Mouse (Mus musculus) embryonic facial prominence, embryonic 11.5 days (tissue): ENCODE data around the gene Ovca2. TPM values are rescaled to one million over a fixed set of nuclear protein-coding genes. Genes with fewer than 3 reads are reported as not detected.

ENCODE experiments used
- ATAC-seq: fragments of 200-750 bp; cut with Nextera tagmentation; replicated peaks from 2 replicates; pipeline ENCODE4 v1.8.0; 2017; ENCODE audit warnings: low read depth; ENCODE audit not compliant: insufficient number of reproducible peaks, low FRiP score, low TSS enrichment
- DNase-seq: peaks from one replicate; pipeline ENCODE4 v3.0.0-alpha.2; 2015; ENCODE audit warnings: low spot score
- H3K27ac ChIP-seq: fragments of 300-500 bp; sonication (generic); replicated peaks from 2 replicates; pipeline ENCODE4 v1.5.1; 2014; ENCODE audit warnings: mild to moderate bottlenecking, low read depth, low read length, control low read depth
- H3K27me3 ChIP-seq: fragments of 300-500 bp; sonication (generic); 2 replicates; pipeline ENCODE4 v1.6.1; 2014; ENCODE audit warnings: mild to moderate bottlenecking, low read length, moderate library complexity, mixed read lengths; ENCODE audit not compliant: control insufficient read depth, insufficient read depth
- H3K36me3 ChIP-seq: fragments of 300-500 bp; sonication (generic); replicated peaks from 2 replicates; pipeline ENCODE4 v1.6.1; 2014; ENCODE audit warnings: low read depth, mild to moderate bottlenecking, low read length, moderate library complexity, mixed read lengths; ENCODE audit not compliant: control insufficient read depth, insufficient read depth
- H3K4me1 ChIP-seq: fragments of 300-500 bp; sonication (generic); 2 replicates; pipeline ENCODE4 v1.6.1; 2014; ENCODE audit warnings: low read length, mixed read lengths; ENCODE audit not compliant: control insufficient read depth, insufficient read depth
- H3K4me2 ChIP-seq: fragments of 300-500 bp; sonication (generic); 2 replicates; pipeline ENCODE4 v1.6.1; 2014; ENCODE audit warnings: low read depth, mild to moderate bottlenecking, control low read depth, low read length, moderate library complexity
- H3K4me3 ChIP-seq: fragments of 300-500 bp; sonication (generic); 2 replicates; pipeline ENCODE4 v1.5.1; 2014; ENCODE audit warnings: low read depth, low read length, control low read depth
- H3K9ac ChIP-seq: fragments of 300-500 bp; sonication (generic); replicated peaks from 2 replicates; pipeline ENCODE4 v1.6.1; 2014; ENCODE audit warnings: mild to moderate bottlenecking, control low read depth, low read length
- H3K9me3 ChIP-seq: fragments of 300-500 bp; sonication (generic); replicated peaks from 2 replicates; pipeline ENCODE4 v1.6.1; 2016; ENCODE audit warnings: mild to moderate bottlenecking, low read length, inconsistent platforms, mixed read lengths; ENCODE audit not compliant: control insufficient read depth
- WGBS: fragments of 180-500 bp; shearing (Covaris S2); extraction: QIAGEN DNeasy Blood & Tissue Kit; methylation state at CpG from one replicate; pipeline ENCODE4 v1.1.7; 2014; 5-methylcytosine and 5-hydroxymethylcytosine counted together
- polyA plus RNA-seq: library from polyadenylated mRNA; unstranded; fragments of >200 nt; fragmentation: Nextera tagmentation; extraction: Ambion mirVana; gene quantifications from 2 replicates; pipeline ENCODE4 v1.2.1, GENCODE M21; 2014

Gene Ovca2
- polyA plus RNA-seq = 37.3 and 37.5 TPM in 2 replicates

DNA sequence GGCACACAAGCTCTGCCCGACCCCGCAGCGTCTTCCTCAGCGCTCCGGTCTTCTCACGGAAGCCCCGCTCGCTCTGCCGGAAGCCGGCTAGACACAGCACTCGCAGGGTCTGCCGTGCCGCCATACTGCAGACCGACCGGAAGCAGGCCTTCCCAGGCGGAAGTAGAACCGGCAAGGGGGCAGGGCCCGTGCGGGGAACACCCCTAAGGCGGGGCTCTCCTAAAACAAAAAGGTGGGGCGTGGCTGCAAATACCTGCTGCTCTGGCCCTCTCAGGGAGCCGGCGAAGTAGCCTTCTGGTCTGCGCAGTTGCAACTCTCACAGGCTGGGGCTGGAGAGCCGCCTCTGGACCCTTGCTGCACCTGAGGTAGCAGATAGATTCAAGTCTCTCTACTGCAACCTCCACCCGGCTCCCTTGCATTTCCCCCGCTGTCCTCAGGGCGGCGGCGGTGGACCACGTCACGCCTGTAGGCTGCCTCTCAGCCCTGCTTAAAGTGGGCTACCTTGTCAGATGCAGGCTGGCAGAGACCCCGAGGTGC, at the start of gene Ovca2:
Gene Ovca2, minus strand, starts transcription at position 164 of the 537 bp plus-strand sequence.
- DNase-seq (peak; percentile 95), ATAC-seq (peak; percentile 93)
- peak within 1 kb of the TSS; percentile 93 for H3K4me2 ChIP-seq
- peaks cover 3% of the 10 kb centered on the region; the same call in 1 of the 2 replicates for H3K4me1 ChIP-seq
- H3K27me3 ChIP-seq = no peaks in the 10 kb centered on the region
- peak within 1 kb of the TSS; percentile 70 for H3K4me3 ChIP-seq
- no peaks in the 10 kb centered on the region; the same call in none of the 2 replicates for H3K36me3 ChIP-seq
- H3K27ac ChIP-seq = peak within 1 kb of the TSS; percentile 52; the same call in 1 of the 2 replicates
- WGBS = under 1% methylated on average over 33 of the region's 33 CpGs
- H3K9me3 ChIP-seq = no peaks in the 10 kb centered on the region
- H3K9ac ChIP-seq = peak within 1 kb of the TSS; percentile 75

- no peak overlapping the region for H3K4me2 ChIP-seq
- no peaks in the 10 kb centered on the region for H3K27me3 ChIP-seq
- no peak overlapping the region for H3K27ac ChIP-seq
- 69% methylated on average over 3 of the region's 3 CpGs for WGBS
- DNase-seq = no peak
- no peaks in the 10 kb centered on the region; the same call in 1 of the 2 replicates for H3K4me1 ChIP-seq
- no peak overlapping the region for H3K9ac ChIP-seq
- no peaks in the 10 kb centered on the region for H3K9me3 ChIP-seq
- H3K4me3 ChIP-seq = no peak overlapping the region
- no peaks in the 10 kb centered on the region for H3K36me3 ChIP-seq
- no peak for ATAC-seq
Measured at GRCm38 (mm10) chr11:75227632-75228031, 49.0 kb upstream of the Ovca2 start.

- Histone ChIP-seq H3K27me3 (no peaks in the 10 kb centered on the region), H3K9me3 (no peaks in the 10 kb centered on the region), H3K27ac (no peak overlapping the region), H3K4me3 (no peak overlapping the region), H3K4me1 (no peaks in the 10 kb centered on the region), H3K9ac (no peak overlapping the region), H3K4me2 (no peak overlapping the region), H3K36me3 (no peaks in the 10 kb centered on the region)
- DNase-seq (no peak), ATAC-seq (no peak)
- WGBS = 88% methylated on average over 4 of the region's 4 CpGs
Measured at GRCm38 (mm10) chr11:75224835-75225234, 46.2 kb upstream of the Ovca2 start.

GRCm38 (mm10) chr11:75224062-75224461, 45.4 kb upstream of the Ovca2 start:
- Histone ChIP-seq H3K4me1 (no peaks in the 10 kb centered on the region), H3K27ac (no peak overlapping the region), H3K9me3 (no peaks in the 10 kb centered on the region), H3K36me3 (no peaks in the 10 kb centered on the region), H3K4me3 (no peak overlapping the region), H3K27me3 (no peaks in the 10 kb centered on the region), H3K4me2 (no peak overlapping the region), H3K9ac (no peak overlapping the region)
- ATAC-seq = no peak
- no peak for DNase-seq
- 85% methylated on average over 12 of the region's 12 CpGs for WGBS

- H3K4me2 ChIP-seq = no peak overlapping the region
- no peaks in the 10 kb centered on the region for H3K4me1 ChIP-seq
- WGBS = 22% methylated on average over 5 of the region's 6 CpGs
- DNase-seq (no peak), ATAC-seq (no peak)
- no peaks in the 10 kb centered on the region for H3K9me3 ChIP-seq
- H3K9ac ChIP-seq = no peak overlapping the region
- no peak overlapping the region for H3K4me3 ChIP-seq
- H3K36me3 ChIP-seq = no peaks in the 10 kb centered on the region
- H3K27ac ChIP-seq = no peak overlapping the region
- no peaks in the 10 kb centered on the region for H3K27me3 ChIP-seq
Measured at GRCm38 (mm10) chr11:75220517-75221145, 42.0 kb upstream of the Ovca2 start.

GRCm38 (mm10) chr11:75220115-75220514, 41.5 kb upstream of the Ovca2 start:
- Histone ChIP-seq H3K9ac (no peak overlapping the region), H3K36me3 (no peaks in the 10 kb centered on the region), H3K27me3 (no peaks in the 10 kb centered on the region), H3K4me2 (no peak overlapping the region), H3K4me3 (no peak overlapping the region), H3K27ac (no peak overlapping the region), H3K9me3 (no peaks in the 10 kb centered on the region), H3K4me1 (no peaks in the 10 kb centered on the region)
- ATAC-seq = no peak
- WGBS = 56% methylated on average over 9 of the region's 9 CpGs
- DNase-seq = no peak

- H3K9ac ChIP-seq = peak overlapping the region; percentile 47
- 14% methylated on average over 12 of the region's 13 CpGs for WGBS
- no peaks in the 10 kb centered on the region for H3K36me3 ChIP-seq
- H3K4me2 ChIP-seq = peak overlapping the region; percentile 63
- no peaks in the 10 kb centered on the region for H3K9me3 ChIP-seq
- H3K4me3 ChIP-seq = peak overlapping the region; percentile 25
- ATAC-seq (peak; percentile 56; the same call in 1 of the 2 replicates), DNase-seq (peak; percentile 18)
- H3K4me1 ChIP-seq = peaks cover 4% of the 10 kb centered on the region
- no peak overlapping the region for H3K27ac ChIP-seq
- no peaks in the 10 kb centered on the region for H3K27me3 ChIP-seq
Measured at GRCm38 (mm10) chr11:75214081-75214950, 35.7 kb upstream of the Ovca2 start.
